In genomic region chr4:123057957-123058356, GRCm38 (mm10) we compare ENCODE assay signal across 22 mouse cellular contexts. TPM values are rescaled to one million over a fixed set of nuclear protein-coding genes. Genes with fewer than 3 reads are reported as not detected.
"Had no signal": no experiment of that assay in that cellular context is flagged by ENCODE, and none has a peak within 500 bp of the region (broad histone marks: within the 10 kb centered on the region; RNA-seq: fewer than 3 reads in every experiment).

No protein-coding gene starts in this region.

- ATAC-seq: lung, postnatal 0 days; midbrain, embryonic 16.5 days had no signal

- H3K27ac ChIP-seq: liver, embryonic 15.5 days; lung, embryonic 15.5 days; macrophage; midbrain, embryonic 10.5 days; midbrain, embryonic 12.5 days; neural tube, embryonic 13.5 days had no signal

- H3K4me2 ChIP-seq: liver, embryonic 15.5 days; lung, embryonic 15.5 days; midbrain, embryonic 12.5 days; neural tube, embryonic 13.5 days; stomach, embryonic 15.5 days had no signal

- H3K4me1 ChIP-seq: liver, embryonic 15.5 days; lung, embryonic 15.5 days; stomach, embryonic 15.5 days had no signal

- DNase-seq: lung, adult 2 months; lung, postnatal 14 days; lung, postnatal 36 days; midbrain, embryonic 14.5 days; right cerebral cortex, postnatal 14 days; thymus, adult 2 months; thymus, postnatal 25 days; thymus, postnatal 4 days had no signal

- H3K9me3 ChIP-seq: liver, embryonic 15.5 days; lung, embryonic 15.5 days; midbrain, embryonic 10.5 days; midbrain, embryonic 12.5 days; neural tube, embryonic 13.5 days; stomach, embryonic 15.5 days had no signal

- H3K9ac ChIP-seq: liver, embryonic 15.5 days; lung, embryonic 15.5 days; midbrain, embryonic 12.5 days; neural tube, embryonic 13.5 days; stomach, embryonic 15.5 days had no signal

- H3K27me3 ChIP-seq: liver, embryonic 15.5 days; lung, embryonic 15.5 days; midbrain, embryonic 12.5 days; neural tube, embryonic 13.5 days; stomach, embryonic 15.5 days had no signal

- H3K4me3 ChIP-seq: liver, embryonic 15.5 days; lung, embryonic 15.5 days; midbrain, embryonic 10.5 days; midbrain, embryonic 12.5 days; myocyte; neural tube, embryonic 13.5 days; stomach, embryonic 15.5 days had no signal

RNA-seq across cellular contexts. Expression of gene Bmp8b, which starts 47.0 kb away (rescaled TPM):
- total RNA-seq: megakaryocyte progenitor cell, adult 5-6 weeks; neutrophil, adult 5-6 weeks had no signal
- polyA plus RNA-seq: macrophage had no signal

RNA-seq across cellular contexts. Expression of gene Oxct2b, which starts 58.1 kb away (rescaled TPM):
- total RNA-seq: megakaryocyte progenitor cell, adult 5-6 weeks; megakaryocyte-erythroid progenitor cell, adult 5-6 weeks; neutrophil, adult 5-6 weeks had no signal
- polyA plus RNA-seq: liver, embryonic 15.5 days; lung, adult 2 months; lung, embryonic 15.5 days; lung, postnatal 0 days; macrophage; midbrain, embryonic 12.5 days; myocyte; stomach, postnatal 0 days had no signal
